Mouse (Mus musculus): Measurements from ENCODE around the gene 9130008F23Rik. TPM values are rescaled to one million over a fixed set of nuclear protein-coding genes. Genes with fewer than 3 reads are reported as not detected.

The 9130008F23Rik gene
- polyA plus RNA-seq (2014; fragmentation: Nextera tagmentation; extraction: Ambion mirVana), result 0.90 and 1.7 TPM in 2 replicates

DNA sequence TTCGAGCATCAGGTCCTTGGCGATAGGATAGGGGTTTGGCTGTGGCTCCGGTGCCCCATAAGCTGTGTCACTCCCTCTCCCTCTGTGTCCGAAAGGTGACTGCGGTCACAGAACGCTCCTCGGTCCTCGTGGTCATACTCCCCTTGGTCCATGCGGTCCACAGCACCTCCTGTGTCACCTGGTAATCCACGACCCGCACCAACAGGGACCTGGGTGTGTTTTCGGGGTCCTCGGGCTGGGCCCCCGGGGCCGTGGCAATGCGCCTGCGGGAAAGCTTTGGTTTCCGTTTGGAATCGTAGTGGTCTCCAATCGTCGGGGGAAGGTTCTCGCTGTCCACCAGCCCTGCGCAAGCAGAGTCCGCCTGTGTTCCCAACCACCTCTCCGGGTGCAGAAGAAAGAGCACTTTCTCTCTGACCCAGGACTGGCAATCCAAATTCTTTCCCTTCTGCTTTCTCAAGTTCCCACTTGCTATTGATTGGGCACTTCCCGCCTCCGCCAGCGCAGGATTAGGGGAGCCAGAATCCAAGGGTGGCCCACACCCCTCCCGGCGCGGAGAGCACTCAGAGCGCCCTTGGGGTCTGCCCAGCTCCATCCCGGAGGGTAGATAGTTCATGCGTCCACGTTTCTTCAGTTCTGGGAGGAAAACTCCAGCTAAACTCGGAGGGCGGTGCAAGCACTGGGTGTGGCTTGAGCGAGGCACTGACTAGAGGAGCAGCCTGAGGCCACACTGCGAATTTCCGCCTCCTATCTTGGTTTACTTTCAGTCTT, at the start of gene 9130008F23Rik:
TSS of gene 9130008F23Rik (minus strand) at position 636 of the 768 bp plus-strand sequence.
- H3K9ac ChIP-seq (ENCODE audit: low read depth, low read length), result peak within 1 kb of the TSS; percentile 62
- under 1% methylated on average over 40 of the region's 40 CpGs for WGBS
- no peak within 1 kb of the TSS for H3K27ac ChIP-seq (ENCODE audit: low read depth, low read length)
- no peaks in the 10 kb centered on the region for H3K4me1 ChIP-seq (replicated peaks; ENCODE audit: control insufficient read depth, insufficient read depth, low read length)
- no peaks in the 10 kb centered on the region for H3K36me3 ChIP-seq (ENCODE audit: control insufficient read depth, insufficient read depth, low read length)
- DNase-seq (ENCODE audit: low spot score), result peak; percentile 60
- H3K4me3 ChIP-seq (ENCODE audit: low read depth, low read length), result peak within 1 kb of the TSS; percentile 52
- H3K4me2 ChIP-seq (replicated peaks; ENCODE audit: low read depth, low read length), result peak within 1 kb of the TSS; percentile 89
- ATAC-seq (ENCODE audit: low FRiP score), result peak; percentile 77
- no peaks in the 10 kb centered on the region for H3K27me3 ChIP-seq (ENCODE audit: control insufficient read depth, insufficient read depth, low read length)
- H3K9me3 ChIP-seq (ENCODE audit: control insufficient read depth, low read length), result no peaks in the 10 kb centered on the region

DNA sequence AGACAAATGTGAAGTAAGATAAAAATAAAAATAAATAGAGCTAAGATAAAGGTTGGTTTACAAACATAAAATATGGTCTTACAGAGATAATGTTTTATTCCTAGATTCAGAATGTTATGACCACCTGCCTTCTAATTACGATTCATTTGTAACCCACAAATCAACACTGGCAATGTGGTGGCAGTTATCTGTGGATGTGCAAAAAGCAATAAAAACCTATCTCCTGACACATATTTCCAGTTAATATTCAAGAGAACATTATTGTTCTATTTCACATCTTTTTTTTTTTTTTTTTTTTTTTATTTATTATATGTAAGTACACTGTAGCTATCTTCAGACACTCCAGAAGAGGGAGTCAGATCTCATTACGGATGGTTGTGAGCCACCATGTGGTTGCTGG, 35.1 kb upstream of the 9130008F23Rik start:
- ATAC-seq (ENCODE audit: low FRiP score) (no peak), DNase-seq (ENCODE audit: low spot score) (no peak)
- WGBS, result 100% methylated on average over 1 of the region's 2 CpGs
- Histone ChIP-seq H3K27me3 (ENCODE audit: control insufficient read depth, insufficient read depth, low read length) (no peaks in the 10 kb centered on the region), H3K4me3 (ENCODE audit: low read depth, low read length) (no peak overlapping the region), H3K36me3 (ENCODE audit: control insufficient read depth, insufficient read depth, low read length) (no peaks in the 10 kb centered on the region), H3K9me3 (ENCODE audit: control insufficient read depth, low read length) (no peaks in the 10 kb centered on the region), H3K27ac (ENCODE audit: low read depth, low read length) (no peak overlapping the region), H3K9ac (ENCODE audit: low read depth, low read length) (no peak overlapping the region), H3K4me2 (replicated peaks; ENCODE audit: low read depth, low read length) (no peak overlapping the region), H3K4me1 (replicated peaks; ENCODE audit: control insufficient read depth, insufficient read depth, low read length) (no peaks in the 10 kb centered on the region)

DNA sequence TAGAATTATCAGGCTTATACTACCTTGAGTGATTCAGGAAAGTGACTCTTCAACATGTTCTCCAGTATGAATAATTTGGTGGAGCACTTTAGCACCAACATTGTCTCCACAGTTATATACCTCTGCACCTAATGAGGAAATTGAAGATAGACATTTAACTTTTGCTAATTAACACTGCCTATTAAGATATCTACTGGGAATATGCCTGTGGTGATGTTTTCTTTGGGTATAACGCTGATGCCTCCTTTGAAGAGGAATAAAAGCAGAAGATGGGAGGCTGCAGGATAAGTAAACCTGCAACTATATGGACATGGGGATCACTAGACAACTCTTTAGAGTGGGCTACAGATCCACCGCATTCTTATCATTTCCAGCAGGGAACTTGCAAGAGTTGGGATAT, 33.9 kb upstream of the 9130008F23Rik start, which contains the start of gene Glyatl3:
TSS of gene Glyatl3 (minus strand) at position 101 of the 400 bp plus-strand sequence.
- H3K27ac ChIP-seq (ENCODE audit: low read depth, low read length), result no peak within 1 kb of the TSS
- no peak within 1 kb of the TSS for H3K4me2 ChIP-seq (replicated peaks; ENCODE audit: low read depth, low read length)
- DNase-seq (ENCODE audit: low spot score), result no peak
- H3K9me3 ChIP-seq (ENCODE audit: control insufficient read depth, low read length), result no peaks in the 10 kb centered on the region
- WGBS, result 95% methylated on average over 2 of the region's 2 CpGs
- H3K27me3 ChIP-seq (ENCODE audit: control insufficient read depth, insufficient read depth, low read length), result no peaks in the 10 kb centered on the region
- H3K36me3 ChIP-seq (ENCODE audit: control insufficient read depth, insufficient read depth, low read length), result no peaks in the 10 kb centered on the region
- no peak for ATAC-seq (ENCODE audit: low FRiP score)
- no peak within 1 kb of the TSS for H3K4me3 ChIP-seq (ENCODE audit: low read depth, low read length)
- no peak within 1 kb of the TSS for H3K9ac ChIP-seq (ENCODE audit: low read depth, low read length)
- H3K4me1 ChIP-seq (replicated peaks; ENCODE audit: control insufficient read depth, insufficient read depth, low read length), result no peaks in the 10 kb centered on the region

DNA sequence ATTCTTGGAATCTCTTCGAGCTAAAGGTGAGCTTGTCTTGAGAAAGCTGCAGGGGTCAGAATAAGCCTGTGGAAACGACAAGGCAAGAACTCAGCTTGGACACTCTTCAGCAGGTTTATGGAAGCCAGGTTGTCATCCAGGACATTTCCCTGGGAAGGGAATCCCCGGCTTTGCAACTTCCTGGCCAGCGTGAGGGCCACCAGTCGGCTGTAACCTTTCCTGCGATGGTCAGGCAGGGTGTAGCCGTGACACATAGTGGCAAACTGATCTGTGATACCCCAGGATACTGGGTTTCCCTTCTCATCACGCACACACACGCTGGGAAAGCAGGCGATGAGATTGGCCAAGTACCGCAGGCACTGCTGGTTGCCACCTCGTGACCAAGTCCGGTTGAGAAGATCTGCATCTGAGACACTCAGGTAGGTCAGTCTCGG, 24.4 kb upstream of the 9130008F23Rik start:
- 10% methylated on average over 13 of the region's 14 CpGs for WGBS
- Histone ChIP-seq H3K4me1 (replicated peaks; ENCODE audit: control insufficient read depth, insufficient read depth, low read length) (no peaks in the 10 kb centered on the region), H3K4me2 (replicated peaks; ENCODE audit: low read depth, low read length) (peak overlapping the region; percentile 32; the same call in 1 of the 2 replicates), H3K4me3 (ENCODE audit: low read depth, low read length) (0 out of 2 replicates have a peak overlapping the region, but pooled peaks have one; percentile 8), H3K27ac (ENCODE audit: low read depth, low read length) (no peak overlapping the region), H3K36me3 (ENCODE audit: control insufficient read depth, insufficient read depth, low read length) (no peaks in the 10 kb centered on the region), H3K9ac (ENCODE audit: low read depth, low read length) (no peak overlapping the region), H3K9me3 (ENCODE audit: control insufficient read depth, low read length) (no peaks in the 10 kb centered on the region), H3K27me3 (ENCODE audit: control insufficient read depth, insufficient read depth, low read length) (no peaks in the 10 kb centered on the region)
- DNase-seq (ENCODE audit: low spot score), result peak; percentile 5
- 0 out of 2 replicates have a peak, but pooled peaks have one; percentile 17 for ATAC-seq (ENCODE audit: low FRiP score)

DNA sequence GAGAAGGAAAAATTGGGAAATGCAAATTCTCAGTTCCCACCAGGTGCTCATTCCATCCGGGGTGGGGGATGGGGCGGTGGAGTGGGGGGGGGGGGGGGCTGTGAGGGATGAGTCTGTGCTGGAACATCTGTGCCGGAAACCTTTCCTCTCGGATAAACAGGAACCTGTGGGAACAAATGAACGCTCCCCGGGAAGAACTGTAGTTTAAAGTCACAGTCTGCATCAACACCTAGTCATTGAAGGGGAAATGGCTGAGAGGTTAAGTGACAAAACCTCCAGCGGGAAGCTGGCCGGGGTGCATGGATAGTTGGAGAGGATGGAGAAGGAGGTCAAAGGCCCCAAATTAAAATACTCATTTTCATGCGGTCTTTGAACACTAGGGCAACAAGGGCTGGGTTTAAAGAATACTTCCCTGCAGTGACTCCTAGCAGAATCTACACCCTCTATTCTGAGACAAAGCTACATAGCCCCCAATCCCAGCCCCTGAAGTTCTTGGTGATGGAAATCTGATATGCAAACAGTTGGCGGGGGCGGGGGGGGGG, 23.8 kb upstream of the 9130008F23Rik start:
- DNase-seq (ENCODE audit: low spot score), result no peak
- Histone ChIP-seq H3K27ac (ENCODE audit: low read depth, low read length) (no peak overlapping the region), H3K9me3 (ENCODE audit: control insufficient read depth, low read length) (no peaks in the 10 kb centered on the region), H3K27me3 (ENCODE audit: control insufficient read depth, insufficient read depth, low read length) (no peaks in the 10 kb centered on the region), H3K36me3 (ENCODE audit: control insufficient read depth, insufficient read depth, low read length) (no peaks in the 10 kb centered on the region), H3K9ac (ENCODE audit: low read depth, low read length) (no peak overlapping the region), H3K4me3 (ENCODE audit: low read depth, low read length) (no peak overlapping the region), H3K4me1 (replicated peaks; ENCODE audit: control insufficient read depth, insufficient read depth, low read length) (no peaks in the 10 kb centered on the region), H3K4me2 (replicated peaks; ENCODE audit: low read depth, low read length) (no peak overlapping the region)
- peak; percentile 49; the same call in 1 of the 2 replicates for ATAC-seq (ENCODE audit: low FRiP score)
- WGBS, result 2% methylated on average over 11 of the region's 11 CpGs

DNA sequence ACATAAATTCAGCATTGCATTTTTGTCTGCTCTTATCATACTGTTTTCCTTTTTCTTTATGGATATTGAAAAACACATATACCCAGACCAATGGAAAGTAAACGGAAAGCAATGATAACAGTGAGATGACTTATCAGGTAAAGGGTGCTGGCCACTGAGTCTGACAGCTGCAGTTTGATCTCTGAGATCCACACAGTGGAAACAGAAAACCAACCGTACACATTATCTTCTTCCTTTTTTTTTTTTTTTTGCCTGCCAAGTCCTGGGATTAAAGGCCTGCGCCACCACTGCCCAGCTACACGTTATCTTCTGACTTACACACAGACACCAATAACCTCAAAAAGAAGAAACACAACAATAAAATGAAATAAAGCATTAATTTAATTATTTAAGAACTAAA, 23.0 kb upstream of the 9130008F23Rik start:
- no peak for DNase-seq (ENCODE audit: low spot score)
- H3K4me2 ChIP-seq (replicated peaks; ENCODE audit: low read depth, low read length), result no peak overlapping the region
- no peaks in the 10 kb centered on the region for H3K4me1 ChIP-seq (replicated peaks; ENCODE audit: control insufficient read depth, insufficient read depth, low read length)
- H3K27me3 ChIP-seq (ENCODE audit: control insufficient read depth, insufficient read depth, low read length), result no peaks in the 10 kb centered on the region
- 74% methylated on average over 4 of the region's 4 CpGs for WGBS
- no peak overlapping the region for H3K9ac ChIP-seq (ENCODE audit: low read depth, low read length)
- no peaks in the 10 kb centered on the region for H3K36me3 ChIP-seq (ENCODE audit: control insufficient read depth, insufficient read depth, low read length)
- H3K27ac ChIP-seq (ENCODE audit: low read depth, low read length), result no peak overlapping the region
- H3K4me3 ChIP-seq (ENCODE audit: low read depth, low read length), result no peak overlapping the region
- no peak for ATAC-seq (ENCODE audit: low FRiP score)
- H3K9me3 ChIP-seq (ENCODE audit: control insufficient read depth, low read length), result no peaks in the 10 kb centered on the region

DNA sequence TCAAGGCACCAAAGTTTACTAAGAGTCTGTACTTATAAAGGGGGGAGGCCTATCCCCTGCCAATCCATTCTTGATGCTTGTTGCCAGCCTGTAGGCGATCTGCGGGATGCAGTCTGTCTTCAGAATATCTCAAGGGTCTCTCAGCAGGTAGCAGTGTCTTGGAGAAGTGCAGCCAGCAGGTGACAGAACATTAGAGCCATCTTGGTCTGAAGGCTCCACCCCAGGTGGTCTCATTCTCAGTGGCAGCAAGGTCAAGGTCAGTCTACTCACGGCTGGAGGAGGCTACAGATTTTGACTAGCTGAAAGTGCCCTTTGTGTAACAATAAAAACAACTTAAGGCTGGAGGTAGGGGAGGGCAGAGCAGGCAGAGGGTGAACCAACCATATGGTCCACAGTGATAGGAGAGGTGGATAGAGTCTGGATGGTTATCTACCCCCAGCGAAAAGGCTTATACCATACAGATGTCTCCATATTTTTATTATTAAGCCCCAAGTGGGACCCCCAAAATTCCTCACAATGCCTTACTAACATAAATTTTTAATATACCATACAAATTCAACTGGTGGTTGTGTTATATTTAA, 19.5 kb upstream of the 9130008F23Rik start:
- Histone ChIP-seq H3K27ac (ENCODE audit: low read depth, low read length) (no peak overlapping the region), H3K4me1 (replicated peaks; ENCODE audit: control insufficient read depth, insufficient read depth, low read length) (no peaks in the 10 kb centered on the region), H3K27me3 (ENCODE audit: control insufficient read depth, insufficient read depth, low read length) (no peaks in the 10 kb centered on the region), H3K9me3 (ENCODE audit: control insufficient read depth, low read length) (no peaks in the 10 kb centered on the region), H3K4me3 (ENCODE audit: low read depth, low read length) (no peak overlapping the region), H3K9ac (ENCODE audit: low read depth, low read length) (no peak overlapping the region), H3K4me2 (replicated peaks; ENCODE audit: low read depth, low read length) (no peak overlapping the region), H3K36me3 (ENCODE audit: control insufficient read depth, insufficient read depth, low read length) (no peaks in the 10 kb centered on the region)
- ATAC-seq (ENCODE audit: low FRiP score) (no peak), DNase-seq (ENCODE audit: low spot score) (no peak)
- 33% methylated on average over 4 of the region's 4 CpGs for WGBS

DNA sequence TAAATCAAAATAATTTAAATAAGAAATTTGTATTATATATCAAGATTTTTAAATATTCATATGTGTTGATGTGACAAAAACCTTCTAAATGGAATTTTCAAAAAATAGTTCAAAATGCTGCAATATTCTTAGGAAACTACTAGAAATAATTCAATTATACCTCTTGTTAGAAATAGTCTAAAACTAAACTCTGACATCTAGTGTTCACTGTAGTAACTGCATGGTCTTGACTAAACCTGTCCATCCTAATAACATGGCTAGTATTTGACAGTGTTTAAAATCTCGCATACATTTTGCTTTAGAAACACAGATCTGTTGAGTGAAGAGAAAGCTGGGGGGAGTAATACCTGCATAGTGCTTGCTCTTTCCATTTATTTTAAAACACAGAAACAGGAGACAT, 16.5 kb upstream of the 9130008F23Rik start:
- H3K9ac ChIP-seq (ENCODE audit: low read depth, low read length), result no peak overlapping the region
- no peaks in the 10 kb centered on the region for H3K9me3 ChIP-seq (ENCODE audit: control insufficient read depth, low read length)
- WGBS, result 83% methylated on average over 1 of the region's 1 CpGs
- H3K4me2 ChIP-seq (replicated peaks; ENCODE audit: low read depth, low read length), result no peak overlapping the region
- no peak overlapping the region for H3K4me3 ChIP-seq (ENCODE audit: low read depth, low read length)
- no peak for ATAC-seq (ENCODE audit: low FRiP score)
- no peaks in the 10 kb centered on the region for H3K36me3 ChIP-seq (ENCODE audit: control insufficient read depth, insufficient read depth, low read length)
- no peaks in the 10 kb centered on the region for H3K4me1 ChIP-seq (replicated peaks; ENCODE audit: control insufficient read depth, insufficient read depth, low read length)
- no peak overlapping the region for H3K27ac ChIP-seq (ENCODE audit: low read depth, low read length)
- no peaks in the 10 kb centered on the region for H3K27me3 ChIP-seq (ENCODE audit: control insufficient read depth, insufficient read depth, low read length)
- peak; percentile 25 for DNase-seq (ENCODE audit: low spot score)
